Mouse (Mus musculus) stomach, postnatal 0 days (tissue): ENCODE results near the gene Cnksr3.

ENCODE experiments used
- CTCF ChIP-seq: IDR thresholded peaks from 2 replicates; pipeline ENCODE4 v1.5.1; 2016; ENCODE audit warnings: antibody characterized with exemption, low read depth, mild to moderate bottlenecking, moderate library complexity
- EP300 ChIP-seq: optimal IDR thresholded peaks from 2 replicates; pipeline ENCODE3; 2016; ENCODE audit warnings: antibody characterized with exemption

DNA sequence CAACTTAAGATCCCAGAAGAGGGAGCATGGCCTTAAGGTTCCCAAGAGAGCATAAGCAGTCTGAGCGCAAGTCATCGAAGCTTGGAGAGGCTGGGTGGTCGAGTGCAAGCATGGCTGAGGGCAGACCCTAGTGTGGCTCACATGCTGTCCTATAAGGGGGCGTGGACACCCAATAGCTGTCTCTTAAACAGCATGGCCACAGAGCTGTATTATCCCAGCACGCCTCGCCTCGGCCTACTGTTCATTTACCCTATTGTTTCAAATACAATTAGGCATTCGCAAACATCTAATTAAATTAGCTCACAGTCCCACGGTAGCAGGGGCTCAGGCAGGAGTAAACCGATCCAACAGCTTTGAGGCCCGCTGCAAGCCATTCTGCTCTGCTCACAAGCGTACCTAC, 49.0 kb downstream of the Cnksr3 start:
- TF ChIP-seq CTCF (no peak), EP300 (no peak)
